Mouse (Mus musculus) myocyte (in vitro differentiated cells): ENCODE data around the gene Prkag2.

Experiments
- CEBPB ChIP-seq: IDR thresholded peaks from 2 replicates; pipeline ENCODE4 v1.6.1; 2011; ENCODE audit warnings: mild to moderate bottlenecking, moderate library complexity; ENCODE audit not compliant: poor library complexity, insufficient read depth, severe bottlenecking
- E2F4 ChIP-seq: IDR thresholded peaks from one replicate; pipeline ENCODE4 v1.6.1; 2011; ENCODE audit warnings: mild to moderate bottlenecking, control low read depth, moderate library complexity; ENCODE audit not compliant: insufficient read depth
- MAX ChIP-seq: IDR thresholded peaks from one replicate; pipeline ENCODE4 v1.6.1; 2011; ENCODE audit warnings: low read depth, mild to moderate bottlenecking, control low read depth
- MYOD1 ChIP-seq, 3 experiments: IDR thresholded peaks; one replicate each; pipeline ENCODE4 v1.6.1; 2011; ENCODE audit warnings: control low read depth in 2 of 3, low read depth in 2 of 3, mild to moderate bottlenecking in 2 of 3, moderate library complexity in 1 of 3; ENCODE audit not compliant: insufficient read length in 2 of 3, control insufficient read depth in 1 of 3
- MYOG ChIP-seq, 3 experiments: IDR thresholded peaks; one replicate each; pipeline ENCODE4 v1.6.1; 2011; ENCODE audit warnings: control low read depth in 2 of 3, low read depth in 2 of 3, mild to moderate bottlenecking in 2 of 3; ENCODE audit not compliant: insufficient read length in 2 of 3, control insufficient read depth in 1 of 3, insufficient read depth in 1 of 3
- POLR2A ChIP-seq: IDR thresholded peaks from one replicate; pipeline ENCODE4 v1.6.1; 2011; ENCODE audit warnings: low read depth, mild to moderate bottlenecking, control low read depth, moderate library complexity; ENCODE audit not compliant: insufficient read length
- POLR2AphosphoS2 ChIP-seq: IDR thresholded peaks from one replicate; pipeline ENCODE4 v1.6.1; 2011; ENCODE audit warnings: low read depth, control low read depth; ENCODE audit not compliant: insufficient read length
- REST ChIP-seq: IDR thresholded peaks from one replicate; pipeline ENCODE4 v1.6.1; 2011; ENCODE audit warnings: mild to moderate bottlenecking, control low read depth, moderate library complexity; ENCODE audit not compliant: insufficient read depth, insufficient read length
- SRF ChIP-seq: IDR thresholded peaks from one replicate; pipeline ENCODE4 v1.6.1; 2011; ENCODE audit warnings: low read depth; ENCODE audit not compliant: control insufficient read depth, insufficient read length
- TCF12 ChIP-seq: IDR thresholded peaks from one replicate; pipeline ENCODE4 v1.6.1; 2011; ENCODE audit warnings: mild to moderate bottlenecking, control low read depth; ENCODE audit not compliant: poor library complexity, insufficient read depth, severe bottlenecking
- TCF3 ChIP-seq: IDR thresholded peaks from one replicate; pipeline ENCODE4 v1.6.1; 2011; ENCODE audit warnings: low read depth, control low read depth; ENCODE audit not compliant: insufficient read length
- USF1 ChIP-seq: IDR thresholded peaks from one replicate; pipeline ENCODE4 v1.6.1; 2011; ENCODE audit warnings: low read depth, mild to moderate bottlenecking, control low read depth, moderate library complexity

- TF ChIP-seq POLR2AphosphoS2: no peak
- TF ChIP-seq CEBPB: no peak
- TF ChIP-seq TCF3: no peak
- TF ChIP-seq POLR2A: no peak
- TF ChIP-seq USF1: no peak
- no peak for TF ChIP-seq E2F4
- no peak for TF ChIP-seq MYOG (IDR thresholded peaks at IDR 0.05; ENCODE audit: control insufficient read depth in 1 of 3, insufficient read depth in 1 of 3, insufficient read length in 2 of 3, low read depth in 2 of 3)
- TF ChIP-seq TCF12: no peak
- TF ChIP-seq MYOD1 (IDR thresholded peaks at IDR 0.05; ENCODE audit: control insufficient read depth in 1 of 3, insufficient read length in 2 of 3, low read depth in 2 of 3): no peak
- no peak for TF ChIP-seq MAX
- no peak for TF ChIP-seq SRF
- no peak for TF ChIP-seq REST
These were observed 69.0 kb downstream of the Prkag2 start for GRCm38 (mm10) chr5:25031456-25031856.
